Mouse (Mus musculus) left cerebral cortex, adult 2 months (tissue): Measurements from ENCODE around the gene Rnf126. TPM values are rescaled to one million over a fixed set of nuclear protein-coding genes. Genes with fewer than 3 reads are reported as not detected.

ENCODE experiments used
- DNase-seq, 2 experiments: peaks; one replicate each; pipeline ENCODE4 v3.0.0; 2021 to 2022; ENCODE audit warnings: low spot score in 2 of 2, mixed read lengths in 1 of 2; ENCODE audit errors: extremely low spot score in 1 of 2
- H3K27ac ChIP-seq: fragments of 200-600 bp; 2 replicates; pipeline ENCODE4 v1.8.1; 2022
- H3K4me3 ChIP-seq: fragments of 200-600 bp; 2 replicates; pipeline ENCODE4 v1.8.1; 2022
- CTCF ChIP-seq: fragments of 200-600 bp; IDR thresholded peaks from 2 replicates; pipeline ENCODE4 v1.8.1; 2022; ENCODE audit warnings: antibody characterized with exemption, mild to moderate bottlenecking, moderate library complexity
- intact Hi-C: fragments of 180-260 bp; cut with DNase I; formaldehyde crosslinking; loops from one replicate; pipeline ENCODE4 v1.15.1; 2025
- total RNA-seq, 2 experiments: library from RNA; stranded (reverse); gene quantifications; 2 replicates each; pipeline ENCODE4 v1.2.3; 2021

Rnf126 gene
- total RNA-seq, 2 experiments from 2014 or later: 93.3 to 97.5 TPM

GRCm38 (mm10) chr10:79756660-79757059 lies 10.1 kb downstream of the Rnf126 start:
- H3K27ac ChIP-seq: no peak overlapping the region
- no peak for DNase-seq
- intact Hi-C loops: no loop called here
- no peak for TF ChIP-seq CTCF
- H3K4me3 ChIP-seq: no peak overlapping the region

DNA sequence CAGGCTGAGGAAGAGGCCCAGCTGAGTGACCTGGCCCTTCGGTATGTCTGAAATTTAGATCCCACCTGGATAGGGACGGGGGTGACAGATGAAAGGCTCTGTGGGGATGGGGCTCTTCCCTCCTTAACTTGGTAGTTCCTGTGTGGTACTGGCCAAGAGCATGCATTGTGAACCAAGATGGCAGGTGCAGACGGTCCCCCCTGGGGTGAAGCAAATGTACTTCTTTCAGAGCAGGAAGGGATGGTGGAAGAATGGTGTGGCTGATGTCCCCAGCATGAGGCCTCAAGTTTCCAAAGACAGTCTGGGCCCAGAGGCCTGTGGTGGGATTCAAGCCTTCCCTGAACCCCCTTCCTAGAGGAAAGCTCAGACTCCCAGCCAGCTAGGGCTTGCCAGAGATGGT lies 10.9 kb downstream of the Rnf126 start:
- intact Hi-C loops: no loop called here
- no peak overlapping the region for H3K27ac ChIP-seq
- no peak overlapping the region for H3K4me3 ChIP-seq
- DNase-seq: no peak
- no peak for TF ChIP-seq CTCF

GRCm38 (mm10) chr10:79754856-79755516 lies 11.8 kb downstream of the Rnf126 start, which contains the start of gene Fgf22:
Gene Fgf22, plus strand, starts transcription at chr10:79755076.
- Histone ChIP-seq H3K27ac (peak within 1 kb of the TSS; percentile 60), H3K4me3 (peak within 1 kb of the TSS; percentile 54)
- no peak for TF ChIP-seq CTCF
- DNase-seq: peak; percentile 80 to 82
- intact Hi-C loops: no loop called here

GRCm38 (mm10) chr10:79748496-79748895 lies 18.3 kb downstream of the Rnf126 start:
- no peak for DNase-seq
- intact Hi-C loops: no loop called here
- no peak overlapping the region for H3K4me3 ChIP-seq
- H3K27ac ChIP-seq: no peak overlapping the region
- no peak for TF ChIP-seq CTCF

GRCm38 (mm10) chr10:79746774-79747151 lies 20.0 kb downstream of the Rnf126 start:
- intact Hi-C loops: no loop called here
- no peak for DNase-seq
- no peak overlapping the region for H3K27ac ChIP-seq
- TF ChIP-seq CTCF: no peak
- peak overlapping the region; percentile 79 for H3K4me3 ChIP-seq

GRCm38 (mm10) chr10:79745898-79746773 lies 20.6 kb downstream of the Rnf126 start, which contains the start of gene Polrmt:
Gene Polrmt, minus strand, starts transcription at chr10:79746581.
- peak; percentile 58 for TF ChIP-seq CTCF
- H3K4me3 ChIP-seq: peak within 1 kb of the TSS; percentile 79
- DNase-seq: peak; percentile 94 to 96
- H3K27ac ChIP-seq: peak within 1 kb of the TSS; percentile 34
- intact Hi-C loops: no loop called here

GRCm38 (mm10) chr10:79745411-79745810 lies 21.3 kb downstream of the Rnf126 start:
- DNase-seq: no peak
- intact Hi-C loops: no loop called here
- H3K4me3 ChIP-seq: peak overlapping the region; percentile 79; the same call in 1 of the 2 replicates

DNA sequence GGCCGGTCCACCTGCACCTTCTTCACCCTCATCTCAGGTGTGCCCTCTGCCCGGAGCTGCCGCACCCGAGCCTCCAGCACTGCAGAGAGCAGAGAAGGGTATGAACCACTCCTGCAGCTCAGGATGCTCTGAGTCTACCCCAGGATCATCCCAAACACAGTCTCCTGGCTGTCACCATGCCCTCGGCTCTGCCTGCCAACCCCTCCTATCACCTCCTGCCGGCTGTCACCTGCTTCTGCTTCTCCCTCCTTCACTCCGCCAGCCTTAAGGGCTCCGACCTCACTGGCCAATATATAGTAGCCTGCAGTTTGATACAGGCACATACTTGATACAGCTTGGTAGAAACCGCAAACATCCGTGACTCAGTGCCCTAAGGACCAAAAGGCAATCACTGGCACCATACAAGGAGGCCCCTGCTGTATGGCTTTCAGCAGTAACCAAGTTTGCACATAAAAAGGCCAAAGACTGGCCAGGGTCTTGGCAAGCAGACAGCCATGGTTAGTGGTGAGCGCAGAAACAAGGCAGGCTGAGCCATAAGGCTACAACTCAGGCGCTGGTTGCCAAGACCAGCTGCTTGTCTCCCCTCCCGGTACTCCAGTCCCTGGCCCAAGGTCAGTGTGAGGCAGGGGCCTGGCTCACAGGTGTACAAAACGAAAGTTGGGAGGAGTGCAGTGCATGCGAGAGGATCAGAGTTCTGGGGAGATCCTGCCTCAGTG lies 22.9 kb downstream of the Rnf126 start:
- DNase-seq: no peak
- Histone ChIP-seq H3K27ac (no peak overlapping the region), H3K4me3 (no peak overlapping the region)
- TF ChIP-seq CTCF: no peak
- intact Hi-C loops: no loop called here

More at GRCm38 (mm10) chr10:79745411-79745810, 21.3 kb downstream of the Rnf126 start:
- H3K27ac ChIP-seq: no peak overlapping the region
- no peak for TF ChIP-seq CTCF

GRCm38 (mm10) chr10:79743161-79743560 lies 23.6 kb downstream of the Rnf126 start:
- no peak overlapping the region for H3K27ac ChIP-seq
- TF ChIP-seq CTCF: no peak
- H3K4me3 ChIP-seq: no peak overlapping the region
- intact Hi-C loops: no loop called here
- DNase-seq: no peak

- Histone ChIP-seq H3K4me3 (no peak overlapping the region), H3K27ac (no peak overlapping the region)
- intact Hi-C loops: no loop called here
- DNase-seq: no peak
- peak; percentile 43 for TF ChIP-seq CTCF
Observed at GRCm38 (mm10) chr10:79740863-79741262, 25.9 kb downstream of the Rnf126 start.

DNA sequence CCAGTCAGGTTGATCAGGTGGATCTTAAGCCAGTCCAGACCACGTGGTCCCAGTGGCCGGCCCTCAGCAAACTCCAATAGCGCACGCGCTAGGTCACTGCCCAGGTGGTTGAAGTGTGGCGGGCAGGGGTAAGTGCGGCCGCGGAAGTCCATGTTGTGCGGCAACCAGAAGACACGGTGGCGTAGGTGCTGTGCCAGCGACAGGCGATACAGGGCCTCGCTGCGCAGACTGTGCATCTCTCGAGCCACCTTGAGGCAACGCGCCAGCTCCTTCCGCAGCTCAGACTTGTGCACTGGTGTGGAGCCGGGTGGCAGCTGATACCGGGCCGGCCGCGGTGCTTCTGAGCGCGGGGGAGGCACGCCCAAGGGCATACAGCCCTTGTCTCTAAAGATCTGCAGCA lies 27.5 kb downstream of the Rnf126 start:
- H3K4me3 ChIP-seq: no peak overlapping the region
- intact Hi-C loops: no loop called here
- DNase-seq: no peak
- H3K27ac ChIP-seq: no peak overlapping the region
- no peak for TF ChIP-seq CTCF

- H3K4me3 ChIP-seq: no peak overlapping the region
- intact Hi-C loops: no loop called here
- DNase-seq: no peak
- TF ChIP-seq CTCF: peak; percentile 62
- no peak overlapping the region for H3K27ac ChIP-seq
Observed at GRCm38 (mm10) chr10:79738259-79738658, 28.5 kb downstream of the Rnf126 start.
